Mouse (Mus musculus): ENCODE results near the gene Stx8. TPM values are rescaled to one million over a fixed set of nuclear protein-coding genes. Genes with fewer than 3 reads are reported as not detected.

Stx8 gene
- polyA plus RNA-seq (2015; fragmentation: Nextera tagmentation; extraction: Ambion mirVana): 51.1 and 52.4 TPM in 2 replicates

GRCm38 (mm10) chr11:67965905-67966878 lies at the start of gene Stx8:
Gene Stx8 (plus strand): TSS chr11:67966193.
- Histone ChIP-seq H3K4me1 (peaks cover 22% of the 10 kb centered on the region), H3K9ac (peak within 1 kb of the TSS; percentile 89), H3K27ac (peak within 1 kb of the TSS; percentile 59), H3K27me3 (no peaks in the 10 kb centered on the region), H3K4me2 (peak within 1 kb of the TSS; percentile 67), H3K4me3 (replicated peaks) (peak within 1 kb of the TSS; percentile 93), H3K36me3 (peaks cover 13% of the 10 kb centered on the region; the same call in 1 of the 2 replicates), H3K9me3 (replicated peaks) (no peaks in the 10 kb centered on the region)
- under 1% methylated on average over 28 of the region's 28 CpGs for WGBS
- peak; percentile 81 for ATAC-seq (replicated peaks; ENCODE audit: low FRiP score)

DNA sequence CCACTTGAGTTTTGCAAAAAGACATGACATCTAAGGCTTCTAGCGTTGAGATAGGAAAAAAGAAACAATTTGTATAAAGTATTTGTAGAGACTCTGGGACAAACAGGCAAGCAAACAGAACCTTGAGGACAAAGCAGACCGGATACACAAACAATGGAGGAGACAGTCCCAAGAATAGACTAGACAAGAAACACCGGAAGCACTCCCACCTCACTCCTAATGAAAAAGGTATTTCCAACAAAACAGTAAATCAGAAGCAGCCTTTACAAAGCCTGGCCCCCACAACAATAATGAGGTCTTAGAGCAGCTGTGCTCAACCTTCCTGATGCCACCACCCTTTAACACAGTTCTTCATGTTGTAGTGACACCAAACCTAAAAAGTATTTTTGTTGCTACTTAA lies 48.9 kb upstream of the Stx8 start:
- H3K4me2 ChIP-seq: no peak overlapping the region
- H3K36me3 ChIP-seq: no peaks in the 10 kb centered on the region
- WGBS: 76% methylated on average over 3 of the region's 3 CpGs
- no peaks in the 10 kb centered on the region for H3K9me3 ChIP-seq (replicated peaks)
- H3K4me1 ChIP-seq: 0 out of 2 replicates have a peak, but pooled peaks cover 7% of the 10 kb centered on the region
- H3K4me3 ChIP-seq (replicated peaks): no peak overlapping the region
- no peak overlapping the region for H3K9ac ChIP-seq
- ATAC-seq (replicated peaks; ENCODE audit: low FRiP score): no peak
- peaks cover 22% of the 10 kb centered on the region for H3K27me3 ChIP-seq
- H3K27ac ChIP-seq: peak overlapping the region; percentile 51; the same call in 1 of the 2 replicates

DNA sequence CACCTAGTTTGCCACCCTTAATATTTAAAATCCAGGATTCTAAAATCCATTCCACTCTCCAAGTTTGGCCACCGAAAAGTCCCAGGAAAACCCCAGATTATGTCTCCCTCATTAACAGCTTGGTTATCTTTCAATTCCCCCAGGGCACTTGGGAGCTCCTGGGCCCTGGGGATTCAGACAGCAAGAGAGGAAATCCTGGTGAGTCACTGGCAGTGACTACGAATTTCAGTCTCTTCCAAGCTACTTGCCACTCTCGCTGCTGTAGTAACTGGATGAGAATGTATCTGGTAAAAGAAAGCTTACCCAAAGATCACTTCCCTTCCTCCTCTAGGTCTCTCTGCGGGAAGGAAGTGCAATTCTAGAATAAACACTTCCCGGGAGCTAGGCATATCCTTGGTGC lies 46.4 kb upstream of the Stx8 start:
- Histone ChIP-seq H3K9ac (no peak overlapping the region), H3K4me2 (no peak overlapping the region), H3K27ac (no peak overlapping the region), H3K9me3 (replicated peaks) (no peaks in the 10 kb centered on the region), H3K4me1 (peaks cover 15% of the 10 kb centered on the region; the same call in 1 of the 2 replicates), H3K27me3 (peaks cover 22% of the 10 kb centered on the region), H3K4me3 (replicated peaks) (no peak overlapping the region), H3K36me3 (no peaks in the 10 kb centered on the region)
- 69% methylated on average over 5 of the region's 5 CpGs for WGBS
- no peak for ATAC-seq (replicated peaks; ENCODE audit: low FRiP score)

DNA sequence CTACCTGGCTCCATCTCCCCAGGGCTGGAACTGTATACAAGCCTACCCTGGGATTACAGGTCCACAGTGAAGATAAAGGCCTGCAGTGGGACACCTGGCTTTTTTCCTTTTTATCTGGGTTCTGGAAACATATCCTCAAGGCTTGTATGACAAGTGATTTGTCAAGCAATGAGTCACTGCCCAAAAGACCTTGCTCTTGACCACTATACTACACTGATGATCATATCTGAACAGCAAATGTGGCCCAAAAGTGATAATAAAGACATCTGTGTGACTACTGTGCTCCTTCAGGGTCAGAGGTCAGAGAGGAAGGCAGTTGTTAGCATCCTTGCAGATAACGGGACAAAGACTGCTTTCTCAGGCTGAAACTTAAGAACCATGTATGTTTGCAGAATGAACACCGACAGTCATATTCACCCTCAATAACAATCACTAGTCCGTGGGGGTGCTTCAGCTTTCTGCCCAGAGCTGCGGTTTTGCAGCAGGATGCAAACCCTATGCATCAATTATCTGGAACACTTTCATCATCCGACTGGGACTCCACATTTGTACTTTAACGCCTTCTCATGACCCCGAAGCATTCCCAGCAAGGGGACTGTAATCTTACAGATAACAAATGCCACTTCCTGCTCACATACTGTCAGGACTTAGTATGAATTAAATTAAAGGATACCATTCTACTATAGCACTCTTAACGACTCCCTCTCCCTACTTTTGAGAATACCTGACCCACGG lies 45.6 kb upstream of the Stx8 start:
- no peak overlapping the region for H3K27ac ChIP-seq
- 0 out of 2 replicates have a peak overlapping the region, but pooled peaks have one; percentile 42 for H3K9ac ChIP-seq
- no peaks in the 10 kb centered on the region for H3K9me3 ChIP-seq (replicated peaks)
- WGBS: 45% methylated on average over 9 of the region's 9 CpGs
- ATAC-seq (replicated peaks; ENCODE audit: low FRiP score): no peak
- H3K4me3 ChIP-seq (replicated peaks): peak overlapping the region; percentile 67
- H3K27me3 ChIP-seq: peaks cover 22% of the 10 kb centered on the region
- peaks cover 15% of the 10 kb centered on the region; the same call in 1 of the 2 replicates for H3K4me1 ChIP-seq
- no peaks in the 10 kb centered on the region for H3K36me3 ChIP-seq
- H3K4me2 ChIP-seq: peak overlapping the region; percentile 88

DNA sequence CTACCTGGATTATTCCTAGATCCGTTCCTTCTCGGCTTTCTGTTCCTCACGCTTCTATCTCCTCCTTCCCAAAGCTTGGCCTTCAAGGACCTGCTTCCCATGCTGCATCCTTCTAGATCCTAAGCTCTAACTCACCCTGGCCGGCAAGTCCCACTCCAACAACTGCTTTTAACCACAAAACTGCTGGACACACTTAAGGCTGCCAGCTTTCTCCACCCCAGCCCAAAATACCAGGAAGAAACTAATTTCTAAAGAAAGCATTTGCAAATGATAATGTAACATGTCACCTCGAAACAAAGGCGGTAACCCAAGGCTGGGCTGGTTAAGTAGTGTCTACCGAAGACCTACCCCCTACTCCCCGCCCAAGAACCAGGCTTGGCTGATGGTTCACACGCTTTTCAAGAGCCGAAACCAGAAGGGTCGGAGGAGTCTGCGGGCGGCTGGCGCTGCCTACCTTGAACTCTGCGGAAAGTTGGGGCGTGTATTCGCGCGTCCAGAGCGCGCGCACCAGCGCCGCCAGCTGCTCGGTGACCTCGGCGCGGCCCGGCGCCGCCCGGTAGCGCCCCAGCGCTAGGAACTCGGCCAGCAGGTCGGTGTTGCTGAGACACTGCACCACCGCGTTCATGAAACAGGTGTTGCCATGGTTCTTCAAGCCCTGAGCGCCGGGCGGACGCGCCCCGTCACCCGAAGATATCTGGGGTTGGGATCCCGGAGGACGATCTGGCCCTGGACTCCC lies 44.7 kb upstream of the Stx8 start:
- peak overlapping the region; percentile 83 for H3K27ac ChIP-seq
- no peaks in the 10 kb centered on the region for H3K9me3 ChIP-seq (replicated peaks)
- peak overlapping the region; percentile 88 for H3K4me2 ChIP-seq
- ATAC-seq (replicated peaks; ENCODE audit: low FRiP score): peak; percentile 43
- H3K9ac ChIP-seq: peak overlapping the region; percentile 42
- H3K36me3 ChIP-seq: no peaks in the 10 kb centered on the region
- peaks cover 22% of the 10 kb centered on the region for H3K27me3 ChIP-seq
- H3K4me3 ChIP-seq (replicated peaks): peak overlapping the region; percentile 67
- peaks cover 23% of the 10 kb centered on the region for H3K4me1 ChIP-seq
- WGBS: 2% methylated on average over 47 of the region's 47 CpGs

- WGBS: under 1% methylated on average over 80 of the region's 80 CpGs
- peak; percentile 89 for ATAC-seq (replicated peaks; ENCODE audit: low FRiP score)
These were observed 43.9 kb upstream of the Stx8 start, which contains the start of gene Usp43 for GRCm38 (mm10) chr11:67921827-67922754. Gene Usp43 (minus strand): TSS chr11:67922153.

GRCm38 (mm10) chr11:67922755-67923125 lies 43.3 kb upstream of the Stx8 start:
- Histone ChIP-seq H3K27ac (peak overlapping the region; percentile 83), H3K9ac (no peak overlapping the region; the same call in 1 of the 2 replicates), H3K36me3 (no peaks in the 10 kb centered on the region), H3K4me1 (peaks cover 32% of the 10 kb centered on the region), H3K9me3 (replicated peaks) (no peaks in the 10 kb centered on the region), H3K27me3 (peaks cover 22% of the 10 kb centered on the region), H3K4me2 (peak overlapping the region; percentile 88), H3K4me3 (replicated peaks) (peak overlapping the region; percentile 67)
- WGBS: under 1% methylated on average over 12 of the region's 12 CpGs
- peak; percentile 88 for ATAC-seq (replicated peaks; ENCODE audit: low FRiP score)

More at GRCm38 (mm10) chr11:67921827-67922754, 43.9 kb upstream of the Stx8 start, which contains the start of gene Usp43:
- Histone ChIP-seq H3K9ac (peak within 1 kb of the TSS; percentile 42), H3K27ac (peak within 1 kb of the TSS; percentile 83), H3K27me3 (peaks cover 22% of the 10 kb centered on the region), H3K36me3 (no peaks in the 10 kb centered on the region), H3K4me1 (peaks cover 31% of the 10 kb centered on the region), H3K4me2 (peak within 1 kb of the TSS; percentile 88), H3K9me3 (replicated peaks) (no peaks in the 10 kb centered on the region), H3K4me3 (replicated peaks) (peak within 1 kb of the TSS; percentile 67)

- Histone ChIP-seq H3K27me3 (peaks cover 22% of the 10 kb centered on the region), H3K4me1 (peaks cover 32% of the 10 kb centered on the region), H3K9ac (no peak overlapping the region), H3K27ac (peak overlapping the region; percentile 83), H3K4me3 (replicated peaks) (no peak overlapping the region), H3K9me3 (replicated peaks) (no peaks in the 10 kb centered on the region), H3K4me2 (no peak overlapping the region), H3K36me3 (no peaks in the 10 kb centered on the region)
- no peak for ATAC-seq (replicated peaks; ENCODE audit: low FRiP score)
- 96% methylated on average over 5 of the region's 5 CpGs for WGBS
These were observed 42.3 kb upstream of the Stx8 start for GRCm38 (mm10) chr11:67923720-67924119.

GRCm38 (mm10) chr11:67925000-67925399 lies 41.0 kb upstream of the Stx8 start:
- no peak overlapping the region for H3K4me3 ChIP-seq (replicated peaks)
- H3K9ac ChIP-seq: no peak overlapping the region
- H3K27me3 ChIP-seq: peaks cover 18% of the 10 kb centered on the region
- WGBS: 87% methylated on average over 13 of the region's 13 CpGs
- peaks cover 32% of the 10 kb centered on the region for H3K4me1 ChIP-seq
- H3K4me2 ChIP-seq: no peak overlapping the region
- H3K9me3 ChIP-seq (replicated peaks): no peaks in the 10 kb centered on the region
- H3K36me3 ChIP-seq: no peaks in the 10 kb centered on the region
- no peak overlapping the region for H3K27ac ChIP-seq
- no peak for ATAC-seq (replicated peaks; ENCODE audit: low FRiP score)

GRCm38 (mm10) chr11:67926348-67927055 lies 39.5 kb upstream of the Stx8 start:
- 15% methylated on average over 15 of the region's 15 CpGs for WGBS
- Histone ChIP-seq H3K36me3 (no peaks in the 10 kb centered on the region), H3K9ac (no peak overlapping the region), H3K27me3 (peaks cover 3% of the 10 kb centered on the region), H3K4me2 (peak overlapping the region; percentile 33), H3K4me1 (peaks cover 25% of the 10 kb centered on the region), H3K4me3 (replicated peaks) (no peak overlapping the region), H3K9me3 (replicated peaks) (no peaks in the 10 kb centered on the region), H3K27ac (peak overlapping the region; percentile 45)
- no peak for ATAC-seq (replicated peaks; ENCODE audit: low FRiP score)

Measured in kidney, embryonic 15.5 days (tissue).